Mouse (Mus musculus): ENCODE measurements at regions not wholly inside any gene's neighbourhood (a gene's known extent, or its start where the extent isn't known, plus 50 kb on each side); places are given as distances from the start of the nearest gene placed in this dataset.

GRCm38 (mm10) chr8:8802761-8803340, 112.5 kb upstream of the Arglu1 start:
- TF ChIP-seq CTCF (IDR thresholded peaks at IDR 0.05; ENCODE audit: borderline replicate concordance, extremely low read depth, insufficient read depth, insufficient read length) (no peak), POLR2A (IDR thresholded peaks at IDR 0.05; ENCODE audit: borderline replicate concordance, extremely low read depth, insufficient read depth, insufficient read length, poor library complexity, severe bottlenecking) (no peak)
